Mouse (Mus musculus): ENCODE measurements around the gene Utrn. TPM values are rescaled to one million over a fixed set of nuclear protein-coding genes. Genes with fewer than 3 reads are reported as not detected.

The Utrn gene
- total RNA-seq, 2 experiments from 2014 or later: 61.6 to 61.7 TPM

DNA sequence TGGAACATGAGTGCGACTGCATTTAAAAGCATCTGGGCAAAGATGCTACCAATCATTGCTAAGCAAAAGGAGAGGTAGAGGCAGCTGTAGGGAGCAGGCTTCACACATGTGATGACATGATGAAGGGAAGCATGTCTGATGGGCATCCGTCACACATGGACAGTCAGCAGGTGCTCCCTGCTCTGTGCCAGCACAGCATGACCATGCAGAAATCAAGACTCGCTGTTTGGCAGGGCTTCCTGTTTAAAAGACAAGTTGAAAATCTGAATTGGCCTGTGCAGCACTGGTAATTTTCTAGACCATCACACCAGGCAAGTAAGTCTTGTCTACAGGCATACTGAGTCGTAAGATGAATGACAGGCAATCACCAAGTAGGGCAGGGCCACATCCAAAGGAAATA lies 112.5 kb downstream of the Utrn start:
- intact Hi-C loops (cut with DNase I): no loop called here
- DNase-seq (ENCODE audit: low spot score in 2 of 2): no peak

GRCm38 (mm10) chr10:12754911-12755310 lies 114.3 kb downstream of the Utrn start:
- intact Hi-C loops (cut with DNase I): no loop called here
- no peak for DNase-seq (ENCODE audit: low spot score in 2 of 2)

DNA sequence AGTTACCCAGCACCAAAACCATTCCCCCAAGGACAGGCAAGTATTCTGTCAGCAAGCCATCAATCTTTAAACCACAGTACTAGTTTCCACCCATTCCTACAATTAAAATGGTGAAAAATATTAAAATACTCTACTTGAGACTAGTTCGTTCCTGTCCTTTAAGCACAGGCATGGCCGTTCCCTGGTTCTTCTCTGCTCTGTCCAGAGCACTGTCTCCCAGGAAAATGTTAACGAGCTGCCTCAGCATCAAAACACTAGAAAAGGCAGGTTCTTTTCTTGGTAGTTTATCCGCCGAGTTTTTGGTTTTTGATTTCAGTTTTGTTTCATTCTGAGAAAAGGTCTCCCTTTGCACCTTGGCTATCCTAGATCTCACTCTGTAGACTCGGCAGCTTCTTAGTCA lies 115.0 kb downstream of the Utrn start:
- intact Hi-C loops (cut with DNase I): no loop called here
- DNase-seq (ENCODE audit: low spot score in 2 of 2): no peak

GRCm38 (mm10) chr10:12743717-12744116 lies 125.4 kb downstream of the Utrn start:
- DNase-seq (ENCODE audit: low spot score in 2 of 2): no peak
- intact Hi-C loops (cut with DNase I): no loop called here

- DNase-seq (ENCODE audit: low spot score in 2 of 2): no peak
- intact Hi-C loops (cut with DNase I): no loop called here
These were observed 129.7 kb downstream of the Utrn start for GRCm38 (mm10) chr10:12739302-12739987.

GRCm38 (mm10) chr10:12737926-12738325 lies 131.2 kb downstream of the Utrn start:
- intact Hi-C loops (cut with DNase I): no loop called here
- DNase-seq (ENCODE audit: low spot score in 2 of 2): no peak

GRCm38 (mm10) chr10:12736861-12737835 lies 132.0 kb downstream of the Utrn start:
- DNase-seq (ENCODE audit: low spot score in 2 of 2): no peak
- intact Hi-C loops (cut with DNase I): no loop called here

DNA sequence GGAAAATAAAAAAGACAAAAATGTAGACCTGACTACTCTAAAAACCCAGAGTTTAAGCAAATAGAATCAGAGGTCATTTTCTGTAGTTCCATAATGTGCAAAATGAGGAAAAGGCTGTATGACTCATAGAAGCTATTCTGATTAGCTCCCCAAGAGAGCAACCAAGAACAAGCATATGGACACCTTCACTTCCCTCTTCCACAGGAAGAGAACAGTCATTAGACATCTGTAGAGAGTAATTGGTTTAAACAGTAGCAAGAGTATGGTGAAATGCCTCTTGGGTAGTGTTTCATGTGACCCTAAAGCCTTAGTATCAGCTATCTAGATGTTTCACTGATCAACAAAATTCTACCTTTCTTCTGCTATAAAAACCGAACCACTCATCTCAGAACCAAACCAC lies 133.5 kb downstream of the Utrn start:
- DNase-seq (ENCODE audit: low spot score in 2 of 2): no peak
- intact Hi-C loops (cut with DNase I): no loop called here

DNA sequence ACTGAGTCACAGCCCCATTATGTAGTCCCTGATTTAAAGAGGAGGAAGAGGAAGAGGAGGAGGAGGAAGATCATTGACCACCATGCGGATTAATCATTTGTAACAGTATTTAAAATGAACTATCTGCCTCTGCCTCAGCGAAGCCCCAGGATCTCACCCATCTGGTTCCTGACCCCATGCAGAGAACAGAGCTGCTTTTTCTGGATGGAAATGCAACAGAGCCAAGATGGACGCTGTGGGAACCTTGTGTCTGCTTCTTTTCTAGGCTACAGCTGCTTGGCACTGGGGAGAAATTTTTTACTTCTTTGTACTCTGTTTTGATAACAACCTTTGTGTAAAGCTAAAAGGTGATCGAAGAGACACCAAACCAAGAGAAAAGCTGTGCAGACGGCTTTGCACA lies 137.7 kb downstream of the Utrn start:
- no peak for DNase-seq (ENCODE audit: low spot score in 2 of 2)
- intact Hi-C loops (cut with DNase I): no loop called here

GRCm38 (mm10) chr10:12729635-12730034 lies 139.5 kb downstream of the Utrn start:
- intact Hi-C loops (cut with DNase I): no loop called here
- no peak for DNase-seq (ENCODE audit: low spot score in 2 of 2)

GRCm38 (mm10) chr10:12729033-12729432 lies 140.1 kb downstream of the Utrn start:
- DNase-seq (ENCODE audit: low spot score in 2 of 2): no peak
- intact Hi-C loops (cut with DNase I): no loop called here

- no peak for DNase-seq (ENCODE audit: low spot score in 2 of 2)
- intact Hi-C loops (cut with DNase I): no loop called here
These were observed 141.3 kb downstream of the Utrn start for GRCm38 (mm10) chr10:12727881-12728280.

DNA sequence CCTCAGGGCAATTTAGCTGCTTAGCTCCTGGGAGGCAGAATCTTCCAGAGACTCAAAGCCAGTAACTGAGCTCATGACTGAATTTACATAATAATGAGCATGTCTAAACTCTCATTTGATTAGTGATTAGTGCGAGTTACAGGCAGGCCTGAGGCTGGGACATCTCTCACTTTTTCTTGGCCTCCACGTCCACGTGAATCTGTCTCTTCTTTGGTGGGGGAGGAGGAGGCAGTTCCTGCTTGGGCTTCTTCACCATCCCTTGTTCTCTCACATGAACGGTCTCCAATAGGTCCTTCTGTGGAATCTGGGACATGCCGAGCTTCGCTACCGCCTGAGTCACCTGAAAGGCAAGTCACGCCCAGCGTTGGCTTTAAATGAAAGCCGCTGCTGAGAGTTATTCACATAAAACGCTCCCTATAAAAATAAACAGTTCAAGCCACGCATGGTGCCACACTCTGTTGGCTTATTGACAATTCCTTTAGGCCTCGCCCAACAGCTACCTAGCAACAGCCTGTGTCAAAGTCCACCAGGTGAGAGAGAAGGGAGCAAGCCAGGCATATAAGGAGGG lies 143.0 kb downstream of the Utrn start:
- intact Hi-C loops (cut with DNase I): no loop called here

DNA sequence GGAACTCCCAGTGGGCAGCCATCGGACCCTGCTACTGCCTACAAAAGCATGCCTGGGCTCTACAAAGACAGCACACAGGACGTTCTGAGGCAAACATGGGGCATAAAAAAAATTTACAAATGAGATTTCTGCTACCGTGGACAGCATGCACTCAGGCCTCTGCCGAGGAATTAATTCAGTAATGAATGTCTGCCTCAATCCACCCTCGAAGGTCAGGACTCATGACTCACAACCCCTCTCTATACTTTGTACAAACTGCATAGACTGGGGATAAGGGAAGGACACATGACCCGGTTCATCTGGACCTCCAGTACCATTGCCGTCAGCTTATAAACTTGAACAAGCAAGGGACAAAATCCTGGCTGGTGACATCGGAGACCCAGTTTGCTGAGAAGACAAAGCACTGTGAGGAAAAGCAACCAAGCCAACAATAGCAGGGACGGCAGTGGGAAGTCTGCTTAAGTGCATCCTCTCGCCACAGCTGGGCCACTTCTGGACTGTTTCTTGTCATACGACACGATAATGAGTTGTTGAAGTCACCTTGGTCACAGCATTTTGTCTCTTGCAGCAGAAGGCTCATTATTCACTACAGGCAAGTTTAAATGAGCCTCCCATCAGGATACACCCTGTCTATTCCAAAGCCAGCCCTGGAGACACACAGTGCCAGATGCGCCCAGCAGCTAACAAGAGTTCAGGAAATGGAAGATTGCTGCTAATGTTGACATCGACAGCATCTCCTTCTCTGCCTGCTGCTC lies 144.7 kb downstream of the Utrn start:
- intact Hi-C loops (cut with DNase I): no loop called here
- DNase-seq (ENCODE audit: low spot score in 2 of 2): no peak

More for the DNA sequence above, 143.0 kb downstream of the Utrn start:
- DNase-seq (ENCODE audit: low spot score in 2 of 2): peak in 1 of 2 experiments; percentile 19

- no peak for DNase-seq (ENCODE audit: low spot score in 2 of 2)
- intact Hi-C loops (cut with DNase I): no loop called here
These were observed 145.9 kb downstream of the Utrn start for GRCm38 (mm10) chr10:12723269-12723668.

DNA sequence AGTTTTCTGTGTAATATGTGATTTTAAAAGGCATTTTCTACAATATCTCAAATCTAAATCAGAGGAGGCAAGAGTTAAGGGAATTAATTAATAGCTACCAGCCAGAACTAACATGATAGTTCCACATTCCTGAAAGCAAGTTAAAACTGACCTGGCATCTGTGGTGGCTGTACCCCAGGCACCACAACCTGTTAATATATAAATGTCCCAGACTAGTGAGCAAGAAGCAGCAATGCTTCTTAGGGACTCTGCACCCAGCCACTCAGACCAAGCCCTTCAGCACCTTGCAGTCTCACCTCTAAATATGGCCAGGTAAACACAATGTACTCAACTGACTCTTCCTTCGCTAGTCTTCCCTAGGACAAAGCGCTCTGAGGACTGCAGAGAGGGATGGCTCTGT lies 147.1 kb downstream of the Utrn start:
- DNase-seq (ENCODE audit: low spot score in 2 of 2): no peak
- intact Hi-C loops (cut with DNase I): no loop called here

GRCm38 (mm10) chr10:12718386-12718785 lies 150.8 kb downstream of the Utrn start:
- intact Hi-C loops (cut with DNase I): no loop called here
- no peak for DNase-seq (ENCODE audit: low spot score in 2 of 2)

DNA sequence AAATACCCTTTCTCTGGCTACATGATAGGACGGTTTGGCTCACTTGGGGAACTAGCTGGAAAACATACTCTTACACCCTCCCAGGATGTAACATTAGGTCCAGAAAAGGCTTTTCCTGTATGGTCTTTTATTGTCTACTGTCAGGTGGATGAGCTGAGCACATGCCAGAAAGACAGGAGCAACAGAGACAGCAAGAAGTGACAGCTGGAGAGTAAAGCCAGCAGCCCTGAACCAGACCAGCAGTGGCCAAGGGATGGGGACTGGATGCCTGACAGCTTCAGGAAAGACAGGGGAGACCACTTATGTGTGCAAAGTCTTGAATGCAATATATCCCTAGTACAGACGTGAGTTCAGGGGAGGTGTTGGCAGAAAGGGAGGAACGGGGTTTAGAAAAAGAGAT lies 151.8 kb downstream of the Utrn start:
- no peak for DNase-seq (ENCODE audit: low spot score in 2 of 2)
- intact Hi-C loops (cut with DNase I): no loop called here

GRCm38 (mm10) chr10:12716657-12717327 lies 152.4 kb downstream of the Utrn start:
- intact Hi-C loops (cut with DNase I): no loop called here

More at GRCm38 (mm10) chr10:12716657-12717327, 152.4 kb downstream of the Utrn start:
- DNase-seq (ENCODE audit: low spot score in 2 of 2): no peak

Measured in left cerebral cortex, postnatal 36 days (tissue).